Mouse (Mus musculus) T-helper 1 cell (primary cell): ENCODE data around the gene Col15a1.

Experiments
- in situ Hi-C: fragments of 300-600 bp; cut with MboI, MseI; formaldehyde crosslinking; loops from one replicate; pipeline ENCODE4 v1.15.1; 2025; ENCODE audit warnings: high pct_unique_total_duplicates

The Col15a1 gene

GRCm38 (mm10) chr4:47272452-47273130, 64.6 kb downstream of the Col15a1 start:
- in situ Hi-C loops, result no loop called here

DNA sequence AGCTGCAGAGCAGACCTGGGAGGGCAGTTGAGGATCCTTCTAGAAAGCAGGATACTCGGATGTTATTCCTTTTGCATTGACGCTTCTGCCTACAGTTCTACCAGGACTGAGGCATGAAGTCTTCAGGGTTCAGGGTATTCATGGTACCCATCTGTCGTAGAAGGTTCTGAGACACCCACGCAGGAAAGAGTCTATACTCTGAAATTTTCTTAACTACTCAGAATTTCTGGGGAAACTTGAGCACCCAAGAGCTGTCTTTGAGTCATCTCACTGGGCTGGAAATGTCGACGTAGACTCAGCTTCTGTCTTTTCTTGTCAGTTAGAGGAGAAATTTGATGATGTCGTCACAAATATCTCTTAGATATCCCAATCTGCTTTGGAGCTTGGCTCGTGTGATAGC, 65.8 kb downstream of the Col15a1 start:
- in situ Hi-C loops, result no loop called here

DNA sequence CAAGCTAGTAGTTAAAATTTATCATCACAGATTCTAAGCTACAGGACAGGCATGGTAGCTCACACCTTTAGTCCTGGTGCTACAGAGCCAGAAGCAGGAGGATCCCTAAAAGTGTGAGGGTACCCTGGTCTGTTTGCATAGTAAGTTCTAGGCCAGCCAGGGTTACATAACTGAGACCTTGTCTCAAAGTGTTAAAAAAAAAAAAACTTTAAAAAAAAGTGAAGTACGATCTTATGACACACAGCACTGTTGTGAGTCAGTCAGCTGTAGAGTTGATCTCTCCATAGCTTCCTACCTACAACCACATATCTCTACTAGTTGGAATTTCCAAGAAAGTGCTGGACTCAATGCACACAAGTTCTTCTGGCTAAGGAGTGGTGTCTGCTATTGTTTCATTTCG, 67.0 kb downstream of the Col15a1 start:
- in situ Hi-C loops, result no loop called here

GRCm38 (mm10) chr4:47278397-47278796, 70.4 kb downstream of the Col15a1 start:
- in situ Hi-C loops, result no loop called here

GRCm38 (mm10) chr4:47279085-47279707, 71.2 kb downstream of the Col15a1 start:
- in situ Hi-C loops, result no loop called here

GRCm38 (mm10) chr4:47280126-47280525, 72.2 kb downstream of the Col15a1 start:
- in situ Hi-C loops, result no loop called here

GRCm38 (mm10) chr4:47281920-47282682, 74.1 kb downstream of the Col15a1 start:
- in situ Hi-C loops, result no loop called here

- in situ Hi-C loops, result no loop called here
These were observed 76.3 kb downstream of the Col15a1 start for GRCm38 (mm10) chr4:47284311-47284710.

GRCm38 (mm10) chr4:47284874-47285273, 76.9 kb downstream of the Col15a1 start:
- in situ Hi-C loops, result no loop called here

DNA sequence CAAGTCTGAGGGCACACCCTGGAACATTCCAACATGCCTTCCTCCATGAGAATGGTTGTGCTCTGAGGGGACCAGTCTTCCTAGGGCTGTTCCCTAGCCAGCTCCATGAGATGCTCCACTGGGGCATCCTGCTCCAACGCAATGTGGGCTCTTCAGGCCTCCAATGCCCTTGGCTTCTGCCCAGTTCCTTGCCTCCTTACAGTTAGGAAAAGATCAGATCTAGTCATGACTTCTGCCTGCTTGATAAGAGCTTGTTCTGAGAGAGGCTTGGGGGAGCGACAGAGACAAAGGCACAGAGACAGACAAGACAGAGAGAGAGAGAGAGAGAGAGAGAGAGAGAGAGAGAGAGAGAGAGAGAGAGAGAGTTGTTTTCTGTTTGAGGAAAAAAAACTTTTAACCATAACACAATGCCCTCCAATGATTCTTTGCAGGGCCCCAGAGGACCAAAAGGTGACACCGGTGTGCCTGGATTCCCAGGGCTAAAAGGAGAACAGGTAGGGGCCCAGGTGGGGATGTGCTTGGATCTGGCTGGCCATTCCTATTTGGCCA, 78.7 kb downstream of the Col15a1 start:
- in situ Hi-C loops, result no loop called here

GRCm38 (mm10) chr4:47287468-47287867, 79.5 kb downstream of the Col15a1 start:
- in situ Hi-C loops, result no loop called here

GRCm38 (mm10) chr4:47288306-47288705, 80.3 kb downstream of the Col15a1 start:
- in situ Hi-C loops, result no loop called here

- in situ Hi-C loops, result no loop called here
These were observed 81.6 kb downstream of the Col15a1 start for GRCm38 (mm10) chr4:47289526-47289925.

DNA sequence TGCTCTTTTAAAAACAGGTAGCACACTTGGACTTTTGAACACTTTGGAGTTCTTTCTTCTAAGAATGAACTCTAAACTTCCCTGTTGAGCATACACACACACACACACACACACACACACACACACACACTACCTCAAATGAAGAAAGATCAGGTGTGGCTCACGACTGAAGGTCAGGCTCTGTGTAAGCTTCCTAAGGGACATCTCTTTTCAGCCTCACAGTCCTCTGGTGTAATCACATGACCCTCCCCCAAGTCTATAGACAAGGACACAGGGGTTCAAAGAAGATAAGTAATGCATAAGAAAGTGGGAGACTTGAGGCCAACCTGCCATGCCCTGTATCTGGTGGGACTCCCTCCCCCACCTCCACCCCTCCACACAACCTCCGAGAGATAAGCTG, 82.5 kb downstream of the Col15a1 start:
- in situ Hi-C loops, result no loop called here

GRCm38 (mm10) chr4:47291013-47291412, 83.1 kb downstream of the Col15a1 start:
- in situ Hi-C loops, result no loop called here

DNA sequence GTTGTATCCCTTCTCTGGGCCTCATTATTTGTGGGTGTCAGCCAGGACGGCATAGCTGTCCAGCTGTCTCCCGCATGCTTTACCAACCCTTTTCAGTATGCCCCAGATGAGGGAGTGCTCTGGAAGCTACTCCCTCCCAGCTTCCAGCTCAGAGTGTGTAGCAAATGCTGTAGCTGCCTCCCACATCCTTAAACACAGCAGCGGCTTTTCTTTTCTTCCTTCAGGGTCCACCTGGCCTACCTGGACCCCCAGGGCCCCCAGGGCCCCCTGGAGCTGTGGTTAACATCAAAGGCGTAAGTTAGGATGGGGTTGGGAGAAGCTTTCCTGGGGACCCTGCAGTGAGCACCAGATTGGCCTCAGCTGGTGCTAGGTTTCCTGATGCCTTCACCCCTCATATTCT, 85.0 kb downstream of the Col15a1 start:
- in situ Hi-C loops, result no loop called here

- in situ Hi-C loops, result no loop called here
These were observed 86.0 kb downstream of the Col15a1 start for GRCm38 (mm10) chr4:47293771-47294543.

GRCm38 (mm10) chr4:47294544-47295070, 86.6 kb downstream of the Col15a1 start:
- in situ Hi-C loops, result no loop called here

- in situ Hi-C loops, result no loop called here
These were observed 87.6 kb downstream of the Col15a1 start for GRCm38 (mm10) chr4:47295547-47295946.

GRCm38 (mm10) chr4:47300701-47301100, 92.7 kb downstream of the Col15a1 start:
- in situ Hi-C loops, result no loop called here

DNA sequence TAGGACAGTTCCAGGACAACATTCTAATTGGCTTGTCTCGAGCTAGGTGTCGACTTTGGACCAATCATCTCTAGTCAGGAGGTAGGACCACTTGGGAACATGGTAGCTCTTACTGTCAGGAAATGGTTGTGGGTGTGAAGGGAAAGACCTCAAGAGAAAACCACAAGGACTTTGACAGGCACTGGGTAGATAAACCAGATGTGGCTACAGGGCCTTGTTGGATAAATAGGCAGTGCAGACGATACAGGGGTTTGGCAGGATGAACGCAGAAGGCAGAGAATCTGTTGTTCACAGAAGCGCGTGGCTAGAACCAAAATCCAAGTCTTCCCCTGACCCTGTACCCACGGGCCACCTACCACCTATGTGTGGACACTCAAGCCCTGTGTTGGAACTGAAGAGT, 94.6 kb downstream of the Col15a1 start:
- in situ Hi-C loops, result no loop called here
